Mouse (Mus musculus) G1E (cell line): ENCODE results near the gene Kcnj16. TPM values are rescaled to one million over a fixed set of nuclear protein-coding genes. Genes with fewer than 3 reads are reported as not detected.

Source experiments
- ATAC-seq: 2 replicates; pipeline ENCODE4 v1.8.0; 2016; ENCODE audit warnings: mild to moderate bottlenecking; ENCODE audit not compliant: insufficient number of reproducible peaks, poor library complexity, low FRiP score, severe bottlenecking; ENCODE audit errors: extremely low read depth
- DNase-seq: peaks from one replicate; pipeline ENCODE4 v3.0.0; 2012; ENCODE audit warnings: low spot score
- H3K27me3 ChIP-seq: 2 replicates; pipeline ENCODE4 v1.6.1; 2012; ENCODE audit warnings: mild to moderate bottlenecking, low read length, inconsistent platforms; ENCODE audit not compliant: insufficient read depth
- H3K36me3 ChIP-seq: replicated peaks from 2 replicates; pipeline ENCODE3; 2012; ENCODE audit warnings: mild to moderate bottlenecking, inconsistent platforms
- H3K4me1 ChIP-seq: 2 replicates; pipeline ENCODE4 v1.6.1; 2012; ENCODE audit warnings: low read depth, low read length, inconsistent platforms, mixed read lengths; ENCODE audit not compliant: insufficient read depth
- H3K4me3 ChIP-seq: 2 replicates; pipeline ENCODE4 v1.5.1; 2012; ENCODE audit warnings: low read depth, mild to moderate bottlenecking, inconsistent platforms, low read length, moderate library complexity, mixed read lengths
- H3K9me3 ChIP-seq: replicated peaks from 2 replicates; pipeline ENCODE4 v1.6.1; 2012; ENCODE audit warnings: inconsistent platforms
- CTCF ChIP-seq: IDR thresholded peaks from 2 replicates; pipeline ENCODE4 v1.5.1; 2012; ENCODE audit warnings: low read depth, low read length, inconsistent platforms, mixed read lengths
- GATA1 ChIP-seq: IDR thresholded peaks from 2 replicates; pipeline ENCODE4 v1.6.1; 2012; ENCODE audit warnings: borderline replicate concordance, low read length, inconsistent platforms, mixed read lengths
- GATA2 ChIP-seq: IDR thresholded peaks from 2 replicates; pipeline ENCODE4 v1.6.1; 2012; ENCODE audit warnings: low read depth, low read length, inconsistent platforms, borderline replicate concordance
- POLR2AphosphoS5 ChIP-seq: IDR thresholded peaks from 2 replicates; pipeline ENCODE4 v1.6.1; 2012; ENCODE audit warnings: low read depth, low read length, inconsistent platforms; ENCODE audit not compliant: insufficient replicate concordance
- TAL1 ChIP-seq: conservative IDR thresholded peaks from 2 replicates; pipeline ENCODE4 v1.6.1; 2012; ENCODE audit warnings: low read depth, low read length, inconsistent platforms, mixed read lengths
- polyA plus RNA-seq: library from polyadenylated mRNA; stranded (reverse); fragments of >175 nt; gene quantifications from 2 replicates; pipeline ENCODE4 v1.2.3, GENCODE M21; 2012
- total RNA-seq, 2 experiments: library from RNA; stranded (forward) in 1 of 2; stranded (reverse) in 1 of 2; fragments of 200-1000 nt in 1 of 2; fragments of >200 nt in 1 of 2; fragmentation: Nextera tagmentation in 1 of 2; gene quantifications; 2 replicates each; pipeline ENCODE4 v1.2.3; 2014 to 2017

Gene Kcnj16
- total and polyA plus RNA-seq, 3 experiments = not detected

DNA sequence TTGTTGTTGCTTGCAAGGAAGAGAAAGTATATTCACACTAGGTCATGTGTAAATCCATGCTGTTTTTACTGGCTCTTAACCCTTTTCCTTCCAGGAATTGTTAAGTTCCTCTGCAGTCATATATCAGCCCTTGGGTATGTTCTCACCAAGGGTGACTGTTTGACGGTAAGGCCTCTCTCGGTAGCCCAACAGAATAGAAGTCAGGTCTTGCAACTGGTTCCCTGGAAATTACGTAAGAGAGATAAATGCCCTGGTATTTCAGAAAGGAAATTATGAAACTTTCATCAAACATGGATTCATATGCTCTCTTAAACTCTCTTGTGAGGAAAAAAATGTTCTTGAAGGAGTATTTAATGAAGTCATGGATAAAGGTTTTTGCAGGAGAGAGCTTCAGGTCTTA lies 86.4 kb downstream of the Kcnj16 start:
- Histone ChIP-seq H3K9me3 (peaks cover 28% of the 10 kb centered on the region), H3K4me1 (no peaks in the 10 kb centered on the region), H3K27me3 (no peaks in the 10 kb centered on the region), H3K4me3 (no peak overlapping the region), H3K36me3 (no peaks in the 10 kb centered on the region)
- DNase-seq = no peak
- TF ChIP-seq CTCF (no peak), TAL1 (no peak), POLR2AphosphoS5 (no peak), GATA1 (no peak), GATA2 (no peak)
- no peak for ATAC-seq

GRCm38 (mm10) chr11:111054854-111055822 lies 87.3 kb downstream of the Kcnj16 start:
- TF ChIP-seq CTCF = no peak
- no peak for TF ChIP-seq GATA1
- TF ChIP-seq GATA2 = no peak
- no peak for TF ChIP-seq TAL1
- TF ChIP-seq POLR2AphosphoS5 = no peak
- ATAC-seq (no peak), DNase-seq (no peak)
- Histone ChIP-seq H3K4me1 (no peaks in the 10 kb centered on the region), H3K36me3 (no peaks in the 10 kb centered on the region), H3K4me3 (no peak overlapping the region), H3K9me3 (peaks cover 30% of the 10 kb centered on the region), H3K27me3 (no peaks in the 10 kb centered on the region)

- TF ChIP-seq GATA1 (no peak), POLR2AphosphoS5 (no peak), GATA2 (no peak), CTCF (no peak)
- Histone ChIP-seq H3K36me3 (no peaks in the 10 kb centered on the region), H3K4me3 (no peak overlapping the region), H3K4me1 (no peaks in the 10 kb centered on the region), H3K27me3 (no peaks in the 10 kb centered on the region), H3K9me3 (peaks cover 36% of the 10 kb centered on the region)
- DNase-seq (no peak), ATAC-seq (no peak)
Observed at GRCm38 (mm10) chr11:111056030-111056429, 88.2 kb downstream of the Kcnj16 start.

DNA sequence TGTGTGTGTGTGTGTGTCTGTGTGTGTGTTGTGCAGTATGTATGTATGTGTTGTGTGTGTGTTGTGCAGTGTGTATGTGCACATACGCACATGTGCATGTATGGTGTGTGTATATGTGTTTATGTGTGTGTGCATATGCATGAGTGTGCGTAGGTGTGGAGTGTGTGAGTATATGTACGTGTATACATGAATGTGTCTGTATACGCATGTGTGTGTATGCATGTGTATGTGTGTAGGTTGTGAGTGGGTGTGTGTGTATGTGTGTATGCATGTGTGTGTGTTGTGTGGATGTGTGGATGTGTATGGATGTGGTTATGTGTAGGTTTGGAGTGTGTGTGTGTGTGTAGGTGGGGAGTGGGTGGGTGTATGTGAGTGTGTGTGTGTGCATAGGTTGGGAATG lies 89.6 kb downstream of the Kcnj16 start:
- no peaks in the 10 kb centered on the region for H3K27me3 ChIP-seq
- peaks cover 40% of the 10 kb centered on the region for H3K9me3 ChIP-seq
- DNase-seq (no peak), ATAC-seq (no peak)
- H3K4me3 ChIP-seq = no peak overlapping the region
- H3K36me3 ChIP-seq = no peaks in the 10 kb centered on the region
- TF ChIP-seq GATA2 (no peak), TAL1 (no peak), POLR2AphosphoS5 (no peak), GATA1 (no peak), CTCF (no peak)
- no peaks in the 10 kb centered on the region for H3K4me1 ChIP-seq

DNA sequence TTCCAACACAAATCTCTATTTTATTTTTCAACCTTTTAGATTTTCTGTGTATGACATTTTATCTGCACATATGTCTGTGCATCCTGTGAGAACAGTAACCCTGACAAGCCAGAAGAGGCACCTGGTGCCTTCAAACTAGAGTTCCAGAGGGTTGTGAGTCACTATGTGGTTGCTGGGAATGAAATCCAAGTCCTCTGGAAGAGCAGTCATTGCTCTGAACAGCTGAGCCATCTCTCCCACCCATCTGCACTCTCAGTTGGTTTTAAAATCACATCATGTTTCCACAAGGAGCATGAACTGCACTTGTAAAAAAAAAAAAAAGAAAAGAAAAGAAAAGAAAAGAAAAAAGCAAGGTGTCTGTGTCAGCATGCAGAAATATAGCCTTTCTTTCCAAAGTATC lies 91.6 kb downstream of the Kcnj16 start:
- Histone ChIP-seq H3K9me3 (peaks cover 31% of the 10 kb centered on the region), H3K27me3 (no peaks in the 10 kb centered on the region), H3K4me3 (no peak overlapping the region), H3K36me3 (no peaks in the 10 kb centered on the region), H3K4me1 (no peaks in the 10 kb centered on the region)
- TF ChIP-seq TAL1 (no peak), GATA2 (no peak), POLR2AphosphoS5 (no peak), GATA1 (no peak), CTCF (no peak)
- no peak for ATAC-seq
- DNase-seq = no peak

DNA sequence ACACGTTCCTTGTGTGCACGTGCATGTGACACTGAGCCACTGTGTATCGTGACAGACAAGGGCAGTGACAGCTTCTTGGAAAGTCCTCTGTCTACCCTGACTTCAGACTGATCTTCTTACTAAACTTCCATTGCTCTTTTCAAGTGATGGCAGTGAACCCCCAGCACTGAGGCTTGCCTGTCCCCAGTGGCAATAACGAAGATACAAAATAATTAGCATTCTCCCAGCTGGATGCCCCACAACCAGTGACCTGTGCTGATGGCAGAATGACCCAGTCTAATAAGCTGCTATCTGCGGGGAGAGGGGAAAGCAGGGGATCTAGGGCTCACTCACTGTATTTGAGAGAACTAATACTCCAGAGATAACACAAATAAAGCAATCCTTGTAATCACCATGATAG lies 92.4 kb downstream of the Kcnj16 start:
- no peaks in the 10 kb centered on the region for H3K4me1 ChIP-seq
- DNase-seq = no peak
- no peak overlapping the region for H3K4me3 ChIP-seq
- peaks cover 29% of the 10 kb centered on the region for H3K9me3 ChIP-seq
- no peak for ATAC-seq
- no peaks in the 10 kb centered on the region for H3K36me3 ChIP-seq
- no peak for TF ChIP-seq TAL1
- no peak for TF ChIP-seq GATA1
- no peak for TF ChIP-seq POLR2AphosphoS5
- TF ChIP-seq GATA2 = no peak
- no peak for TF ChIP-seq CTCF
- no peaks in the 10 kb centered on the region for H3K27me3 ChIP-seq
